Mouse (Mus musculus) G1E (cell line): ENCODE data around the gene Cog6.

Experiments used
- CTCF ChIP-seq: IDR thresholded peaks from 2 replicates; pipeline ENCODE4 v1.5.1; 2012; ENCODE audit warnings: low read depth, low read length, inconsistent platforms, mixed read lengths
- GATA1 ChIP-seq: IDR thresholded peaks from 2 replicates; pipeline ENCODE4 v1.6.1; 2012; ENCODE audit warnings: borderline replicate concordance, low read length, inconsistent platforms, mixed read lengths
- GATA2 ChIP-seq: IDR thresholded peaks from 2 replicates; pipeline ENCODE4 v1.6.1; 2012; ENCODE audit warnings: low read depth, low read length, inconsistent platforms, borderline replicate concordance
- POLR2AphosphoS5 ChIP-seq: IDR thresholded peaks from 2 replicates; pipeline ENCODE4 v1.6.1; 2012; ENCODE audit warnings: low read depth, low read length, inconsistent platforms; ENCODE audit not compliant: insufficient replicate concordance
- TAL1 ChIP-seq: conservative IDR thresholded peaks from 2 replicates; pipeline ENCODE4 v1.6.1; 2012; ENCODE audit warnings: low read depth, low read length, inconsistent platforms, mixed read lengths

DNA sequence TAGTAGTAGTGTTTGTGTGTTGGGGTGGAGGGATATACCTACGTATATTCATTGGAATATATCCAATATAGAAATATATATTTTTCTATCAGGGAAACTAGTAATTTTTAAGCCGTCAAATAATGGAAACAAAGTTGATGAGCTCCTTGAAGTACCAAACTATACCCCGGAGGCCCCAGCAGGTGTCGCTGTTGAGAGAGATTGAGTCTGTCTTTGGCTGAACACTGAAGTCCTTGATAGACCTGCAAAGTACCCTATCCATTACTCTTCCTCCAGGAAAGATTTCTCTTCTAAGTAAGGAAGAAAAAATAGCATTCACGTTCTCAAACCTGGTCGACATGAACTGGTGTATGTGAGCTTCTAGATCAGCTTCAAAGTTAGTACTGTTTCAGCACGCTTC, 12.0 kb upstream of the Cog6 start:
- peak; percentile 56 for TF ChIP-seq CTCF
- no peak for TF ChIP-seq GATA2
- TF ChIP-seq TAL1, result no peak
- TF ChIP-seq GATA1, result no peak
- TF ChIP-seq POLR2AphosphoS5, result no peak
